Mouse (Mus musculus) heart, postnatal 4 days (tissue): Measurements from ENCODE around the gene Rasa3. TPM values are rescaled to one million over a fixed set of nuclear protein-coding genes. Genes with fewer than 3 reads are reported as not detected.

ENCODE experiments used
- DNase-seq: peaks from one replicate; pipeline ENCODE4 v3.0.0; 2021
- total RNA-seq, 2 experiments: library from RNA; stranded (reverse); gene quantifications; 2 replicates each; pipeline ENCODE4 v1.2.3; 2021

Rasa3 gene
- total RNA-seq: 10 to 100 TPM; 27.4 to 31.1 TPM

DNA sequence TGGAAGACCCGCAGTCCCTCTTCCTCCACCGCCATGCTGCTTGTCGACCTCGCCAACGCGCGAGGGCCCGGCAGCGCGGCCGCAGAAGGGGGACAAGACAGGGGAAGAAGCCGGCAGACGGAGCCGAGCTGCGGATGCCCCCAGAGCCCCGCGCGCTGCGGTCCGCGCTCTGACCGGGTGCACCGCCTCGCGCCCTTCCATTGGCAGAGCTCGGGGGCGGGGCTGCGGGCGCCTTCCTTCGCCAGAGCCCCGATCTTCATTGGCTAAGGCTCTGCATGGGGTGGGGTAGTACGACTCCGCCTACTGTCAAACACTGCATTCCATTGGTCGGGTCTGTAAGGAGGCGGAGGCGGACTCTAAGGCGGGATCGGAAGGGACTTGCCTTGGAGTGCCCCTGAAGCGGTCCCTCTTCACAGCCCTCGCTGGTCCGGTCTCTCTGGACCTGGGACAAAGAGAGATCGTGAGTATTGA lies at the start of gene Rasa3:
Gene Rasa3, minus strand, starts transcription at position 191 of the 471 bp plus-strand sequence.
- peak; percentile 96 for DNase-seq

DNA sequence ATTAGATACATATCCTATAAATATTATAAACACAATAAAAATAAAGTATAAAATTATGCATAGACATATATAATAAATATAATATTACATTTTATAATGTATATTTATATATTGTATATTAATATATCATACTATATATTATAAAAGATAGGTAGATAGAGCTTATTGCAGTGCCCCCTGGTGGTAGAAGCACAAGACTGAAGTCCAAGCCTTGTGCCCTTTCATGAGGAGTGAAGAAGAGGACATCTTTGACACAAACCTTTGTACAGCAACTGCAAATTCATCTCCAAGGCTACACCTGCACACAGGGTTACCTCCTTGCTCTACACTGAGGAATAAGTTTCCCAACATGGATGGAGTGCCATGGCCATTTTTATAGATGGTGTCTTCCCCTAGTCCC lies 48.3 kb upstream of the Rasa3 start:
- peak; percentile 68 for DNase-seq

DNA sequence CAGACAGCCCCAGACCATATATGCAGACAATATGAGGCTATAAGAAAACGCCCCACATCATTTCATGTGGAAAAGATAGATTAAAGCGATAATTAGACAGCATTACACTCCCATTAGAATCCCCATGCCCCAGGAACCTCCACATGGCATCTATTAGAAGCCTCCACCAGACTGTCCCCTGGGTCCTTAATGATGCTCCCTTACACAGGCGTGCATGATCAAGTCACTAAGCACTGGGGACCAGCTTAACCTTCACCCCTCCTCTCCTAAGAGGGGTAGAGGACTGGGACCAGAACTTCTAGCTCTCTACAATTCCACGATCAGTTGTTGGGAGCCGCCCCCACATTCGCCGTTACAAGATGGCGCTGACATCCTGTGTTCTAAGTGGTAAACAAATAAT lies 41.6 kb upstream of the Rasa3 start:
- DNase-seq: no peak

DNA sequence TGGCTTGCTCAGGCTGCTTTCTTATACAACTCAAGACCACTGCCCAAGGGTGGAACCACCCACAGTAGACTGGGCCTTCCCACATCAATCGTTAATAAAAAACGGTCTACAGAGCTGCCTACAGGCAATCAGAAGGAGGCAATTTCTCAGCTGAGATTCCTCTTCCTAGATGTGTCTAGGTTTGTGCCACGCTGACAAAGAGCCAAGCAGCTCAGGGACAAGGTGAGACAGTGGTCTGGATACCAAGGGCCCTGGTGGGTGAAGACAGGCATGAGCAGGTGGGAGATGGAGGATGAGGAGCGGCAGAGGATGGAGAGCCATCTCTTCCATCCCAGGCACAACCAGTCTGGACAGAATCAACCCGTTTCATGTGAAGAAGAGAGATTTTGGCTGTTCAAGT lies 31.1 kb upstream of the Rasa3 start:
- no peak for DNase-seq

DNA sequence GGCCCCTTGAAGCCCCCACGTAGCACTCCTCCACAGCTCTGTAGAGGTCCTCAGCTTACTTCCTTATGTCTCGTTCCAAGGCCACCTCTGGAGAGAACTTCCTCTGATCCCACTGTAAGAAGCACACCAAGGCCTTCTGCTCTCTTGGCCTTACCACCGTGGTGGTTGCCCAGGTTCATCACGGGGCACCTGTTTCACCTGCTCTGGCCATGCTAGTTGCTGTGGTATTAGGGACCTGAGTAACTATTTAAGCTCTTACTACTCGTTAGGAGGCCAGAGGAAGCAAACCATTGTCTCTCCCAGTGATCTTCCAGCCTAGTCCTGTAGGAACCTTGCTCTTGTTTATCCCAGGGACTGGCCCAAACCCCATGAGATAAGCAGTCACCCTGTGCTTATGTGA lies 29.5 kb upstream of the Rasa3 start:
- DNase-seq: no peak

DNA sequence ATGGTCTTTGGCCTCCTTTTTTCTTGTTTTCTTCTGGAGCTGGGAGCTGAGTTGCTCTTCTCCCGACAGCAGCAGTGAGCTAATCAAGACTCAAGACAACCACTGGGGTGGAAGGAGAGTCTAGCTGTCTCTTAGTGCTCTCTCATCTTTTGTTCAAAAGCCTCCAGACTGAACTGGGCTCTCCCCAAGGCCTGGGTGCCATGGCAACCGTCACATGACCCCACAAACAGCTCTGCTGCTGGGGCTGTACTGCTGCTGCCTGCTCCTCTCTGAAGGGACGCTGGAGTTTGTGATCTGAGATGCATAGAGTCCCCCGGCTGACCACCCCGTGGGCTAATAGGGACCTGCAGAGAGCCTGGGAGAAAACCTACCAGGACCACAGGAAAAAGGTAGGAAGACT lies 28.3 kb upstream of the Rasa3 start, which contains the start of gene Cfap97d2:
Gene Cfap97d2, plus strand, starts transcription at position 222 of the 400 bp plus-strand sequence.
- peak; percentile 60 for DNase-seq

DNA sequence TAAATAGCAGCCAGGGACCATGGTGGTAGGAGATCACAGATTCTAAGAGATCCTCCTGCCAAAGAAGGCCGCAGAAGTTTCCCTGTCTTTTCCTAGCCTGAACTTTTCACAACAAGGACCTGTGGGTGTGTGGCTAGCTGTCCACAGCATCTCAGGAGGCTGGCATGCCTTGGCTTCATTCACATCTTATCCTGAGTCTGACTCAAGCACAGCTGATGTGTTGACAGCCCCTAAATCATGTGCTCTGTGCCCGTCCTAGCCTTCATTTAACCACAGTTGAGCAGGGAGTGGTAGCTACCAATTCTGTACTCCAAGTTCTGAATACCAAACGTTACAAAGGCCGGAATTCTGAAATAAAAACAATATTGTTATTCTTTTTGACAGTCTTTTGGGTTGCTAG lies 26.9 kb upstream of the Rasa3 start:
- DNase-seq: no peak

DNA sequence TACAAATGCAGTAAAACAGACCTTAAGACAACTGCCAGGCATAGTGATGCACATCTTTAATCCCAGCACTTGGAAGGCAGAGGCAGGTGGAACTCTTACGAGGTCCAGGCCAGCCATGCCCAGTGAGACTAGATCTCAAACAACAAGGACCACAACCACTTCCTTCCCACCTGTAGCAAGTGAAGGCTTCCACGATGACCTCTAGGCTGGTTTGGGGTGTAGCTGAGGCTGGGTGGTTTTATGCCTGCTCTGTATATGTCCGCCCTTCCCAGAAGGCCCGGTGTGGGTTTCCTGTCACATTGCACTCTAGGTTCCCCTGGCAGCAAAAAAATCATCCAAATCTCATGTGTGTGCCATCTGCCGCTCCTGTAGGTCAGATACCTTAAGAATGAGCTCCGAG lies 26.4 kb upstream of the Rasa3 start:
- DNase-seq: no peak

DNA sequence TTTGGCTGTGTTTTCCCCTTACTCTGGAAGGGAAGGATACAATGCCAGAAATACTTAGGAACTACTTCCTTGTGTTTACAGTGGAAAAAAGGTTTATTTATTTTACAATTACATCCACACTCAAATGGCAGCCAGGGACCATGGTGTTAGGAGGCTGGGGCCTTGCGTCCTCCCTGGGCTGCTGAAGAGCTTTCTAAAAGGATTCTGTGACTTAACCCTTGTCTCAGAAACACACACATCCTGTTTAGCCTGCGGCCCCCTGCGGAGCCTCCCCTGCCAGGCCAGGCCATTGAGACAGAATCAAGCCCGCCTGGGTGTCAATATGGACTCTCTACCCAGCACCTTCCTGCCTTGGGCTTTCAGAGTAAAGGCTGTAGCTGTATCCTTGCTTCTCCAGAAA lies 25.4 kb upstream of the Rasa3 start:
- DNase-seq: no peak

DNA sequence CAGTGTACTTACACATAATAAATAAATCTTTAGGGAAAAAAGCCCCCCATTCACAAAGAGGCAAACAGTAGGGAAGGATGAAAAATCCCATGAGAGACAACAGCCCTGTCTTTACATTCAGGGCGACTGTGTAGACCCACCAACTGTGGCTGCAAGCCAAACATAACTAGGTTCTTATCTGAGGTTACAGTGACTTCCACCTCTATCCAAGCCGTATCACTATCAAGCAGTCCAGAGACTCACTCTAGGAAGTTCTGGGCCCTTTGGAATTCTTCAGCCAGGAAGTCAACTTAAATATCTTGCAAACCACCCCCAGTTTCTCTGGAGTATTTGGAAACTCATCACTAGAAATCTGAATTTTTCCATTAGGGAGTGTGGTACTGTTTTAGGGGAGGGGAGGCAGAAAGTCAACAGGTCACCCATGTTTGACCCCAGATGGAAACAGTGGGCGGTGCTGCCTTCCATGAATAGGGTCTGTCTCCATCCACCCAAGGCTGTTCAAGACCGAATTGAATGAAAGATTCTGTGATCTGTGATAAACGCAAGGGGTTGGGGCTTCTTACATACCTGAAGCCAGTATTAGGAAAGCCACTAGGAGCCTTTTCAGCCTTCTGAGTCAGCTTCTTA lies 22.0 kb upstream of the Rasa3 start:
- no peak for DNase-seq

DNA sequence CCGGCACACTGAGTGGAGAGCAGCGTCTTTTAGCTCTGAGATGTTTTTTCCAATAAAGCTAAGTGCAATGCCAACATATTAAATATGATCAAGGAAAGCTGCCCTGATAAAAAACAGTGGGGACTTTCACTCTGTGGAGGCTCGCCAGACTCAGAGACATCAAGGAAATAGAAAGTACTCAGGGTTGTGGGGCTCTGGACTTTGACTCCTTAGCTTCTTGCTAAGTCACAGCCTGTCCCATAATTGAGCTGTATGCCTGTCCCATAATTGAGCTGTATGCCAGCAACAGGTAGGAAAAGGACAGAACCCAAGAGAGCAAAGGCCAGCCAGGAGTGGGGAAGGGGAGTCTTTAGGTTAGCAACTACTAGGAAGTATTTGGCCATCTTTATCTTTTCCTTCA lies 20.9 kb upstream of the Rasa3 start:
- no peak for DNase-seq

DNA sequence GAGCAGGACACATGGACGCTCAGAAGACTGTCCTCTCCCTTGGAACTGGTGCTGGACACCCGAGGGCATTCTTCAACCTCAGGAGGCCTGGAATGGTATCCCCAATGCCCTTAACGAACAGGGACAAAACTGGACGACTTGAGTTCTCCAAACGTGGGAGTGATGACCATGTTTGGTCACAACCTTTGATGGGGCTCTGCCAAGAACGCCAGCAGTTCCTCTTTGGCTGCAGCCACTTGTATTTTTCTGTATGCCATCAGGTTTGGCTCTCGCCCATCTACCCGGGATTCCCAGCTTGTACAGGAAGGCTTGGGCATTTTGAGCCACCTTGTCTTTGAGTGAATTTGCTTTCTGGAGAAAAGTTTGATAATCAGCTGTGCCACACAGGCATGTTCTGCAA lies 20.3 kb upstream of the Rasa3 start:
- peak; percentile 63 for DNase-seq

DNA sequence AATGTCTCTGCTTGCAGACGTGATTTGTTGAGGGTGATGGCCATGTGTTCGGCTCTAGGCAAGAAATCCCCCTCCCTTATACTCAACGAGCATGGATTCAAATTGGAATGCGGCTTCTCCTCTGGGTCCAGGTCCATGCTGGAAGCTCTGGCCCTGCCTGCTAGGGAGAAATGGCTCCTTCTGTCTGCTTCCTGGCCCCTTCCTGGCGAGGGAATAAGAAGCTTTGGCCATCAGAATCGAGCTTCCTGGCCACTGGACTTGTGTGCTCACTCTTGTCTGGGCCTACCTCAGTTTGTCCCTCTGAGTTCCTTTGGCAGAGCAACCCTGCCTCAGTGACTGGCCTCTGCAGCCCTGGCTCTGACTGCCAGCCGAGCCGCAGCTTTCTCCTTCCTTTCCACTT lies 19.8 kb upstream of the Rasa3 start:
- DNase-seq: no peak

DNA sequence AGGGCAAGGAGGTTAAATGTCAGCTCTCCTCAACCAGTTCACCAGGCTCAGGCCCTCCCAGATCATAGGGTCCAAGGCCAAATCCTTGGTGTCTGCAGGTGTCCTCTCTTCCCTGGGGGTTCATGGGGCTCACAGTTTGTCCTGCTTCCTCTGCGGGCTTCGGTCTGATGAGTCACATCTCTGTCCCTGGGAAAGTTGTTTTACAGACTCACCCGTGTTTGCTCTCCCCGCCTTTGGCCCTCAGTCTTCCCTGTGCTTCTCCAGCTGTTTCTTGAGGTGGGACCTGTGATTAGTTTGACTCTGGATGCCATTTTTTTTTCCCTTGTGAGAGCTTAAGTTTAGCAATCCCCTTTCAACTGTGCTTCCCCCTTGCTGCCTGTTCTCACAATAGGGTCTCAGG lies 18.8 kb upstream of the Rasa3 start:
- no peak for DNase-seq

DNA sequence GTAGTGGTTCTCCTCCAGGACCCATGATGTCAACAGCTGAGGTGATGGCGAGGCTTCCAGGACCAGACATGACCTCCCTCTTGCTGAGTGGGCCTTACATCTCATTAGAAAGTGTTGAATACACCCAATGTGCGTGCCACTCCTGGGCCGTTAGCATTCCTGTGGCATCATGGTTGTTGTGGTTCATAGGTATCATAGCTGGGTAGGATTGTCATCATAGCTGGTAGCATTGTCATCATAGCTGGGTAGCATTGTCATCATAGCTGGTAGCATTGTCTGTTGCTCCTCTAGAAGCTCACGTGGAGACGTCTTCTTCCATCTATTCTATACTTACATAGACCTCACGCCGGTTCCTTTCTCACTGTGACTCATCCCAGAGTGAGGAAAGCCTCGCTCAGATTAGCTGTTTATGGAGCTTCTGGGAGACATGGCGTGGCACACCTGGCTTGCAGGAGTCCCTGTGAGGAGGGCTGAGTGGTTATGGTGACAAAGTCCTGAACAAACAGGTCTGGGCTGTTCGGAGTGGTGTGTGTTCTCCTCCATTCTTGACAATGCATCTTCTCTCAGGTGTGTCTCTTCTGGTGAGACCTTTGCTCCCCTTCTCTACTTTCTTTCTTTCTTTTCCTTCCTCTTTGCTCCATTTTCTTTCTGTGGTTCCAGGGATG lies 17.9 kb upstream of the Rasa3 start:
- no peak for DNase-seq

DNA sequence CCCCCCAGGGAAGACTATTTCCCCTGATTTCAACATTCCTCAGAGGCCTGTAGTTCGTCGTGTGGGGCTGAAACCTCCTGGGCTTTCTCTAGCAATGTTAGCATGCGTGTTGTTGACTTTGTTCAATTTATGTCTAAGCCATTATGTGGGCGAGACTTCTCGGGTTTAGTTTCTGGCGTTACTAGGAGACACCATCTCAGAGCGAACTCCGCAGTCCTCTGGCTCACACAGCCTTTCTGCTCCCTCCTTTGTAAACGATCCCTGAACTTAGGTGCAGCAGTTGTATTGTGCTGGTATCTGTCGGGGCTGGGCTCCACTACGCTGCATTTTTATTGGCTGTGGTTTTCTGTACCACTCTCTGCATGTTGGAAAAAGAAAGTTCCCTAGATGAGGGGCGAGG lies 17.3 kb upstream of the Rasa3 start:
- DNase-seq: no peak

DNA sequence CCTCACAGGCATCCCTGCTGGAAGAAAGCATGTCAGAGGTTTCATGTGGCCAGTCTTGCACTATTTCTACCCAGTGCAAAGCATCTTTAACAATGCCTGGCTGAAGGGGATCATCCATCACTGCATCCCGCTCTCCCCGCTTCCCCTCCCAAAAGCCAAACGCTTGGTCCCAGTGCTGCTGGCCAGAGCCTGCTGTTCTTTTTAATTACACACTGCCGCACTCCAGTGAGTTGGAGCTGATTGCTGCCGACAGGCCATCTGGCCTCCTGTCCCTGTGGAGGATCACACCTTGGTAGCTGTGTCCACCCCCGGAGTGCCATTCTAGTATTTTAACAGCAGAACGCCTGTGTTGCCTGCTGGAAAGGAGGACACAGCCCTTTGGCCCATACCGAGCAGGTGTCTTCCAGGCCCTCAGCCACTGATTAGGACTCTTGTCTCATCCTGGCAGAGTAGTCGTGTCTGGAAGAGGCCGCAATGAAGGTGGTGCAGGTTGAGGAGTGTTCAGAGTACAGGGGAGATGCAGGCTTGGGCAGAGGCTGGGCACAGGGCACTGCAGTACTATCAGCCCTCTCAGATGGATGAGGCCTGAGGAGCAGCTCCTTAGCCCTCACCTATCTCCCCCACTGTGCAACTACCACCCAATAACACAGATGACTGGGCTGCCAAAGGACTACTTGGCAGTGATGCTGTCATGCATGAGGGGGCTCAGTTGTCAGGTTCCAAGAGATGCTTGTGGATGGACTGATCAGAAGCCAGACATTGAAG lies 15.1 kb upstream of the Rasa3 start:
- DNase-seq: no peak

DNA sequence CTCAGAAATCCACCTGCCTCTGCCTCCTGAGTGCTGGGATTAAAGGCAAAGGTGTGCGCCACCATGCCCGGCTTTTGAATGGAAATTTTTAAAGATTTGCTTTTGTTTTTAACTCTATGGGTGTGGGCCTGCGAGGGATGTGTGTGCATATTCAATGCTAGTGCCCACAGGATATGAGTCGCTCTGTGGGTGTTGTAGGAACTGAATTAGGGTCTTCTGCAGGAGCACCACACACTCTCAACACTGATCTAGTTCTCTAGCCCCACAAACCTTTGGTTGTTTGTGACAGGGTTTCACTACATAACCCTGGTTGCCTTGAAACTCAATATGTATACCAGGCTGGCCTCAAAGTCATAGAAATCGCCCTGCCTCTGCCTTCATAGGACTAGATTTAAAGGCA lies 11.9 kb upstream of the Rasa3 start:
- DNase-seq: no peak

DNA sequence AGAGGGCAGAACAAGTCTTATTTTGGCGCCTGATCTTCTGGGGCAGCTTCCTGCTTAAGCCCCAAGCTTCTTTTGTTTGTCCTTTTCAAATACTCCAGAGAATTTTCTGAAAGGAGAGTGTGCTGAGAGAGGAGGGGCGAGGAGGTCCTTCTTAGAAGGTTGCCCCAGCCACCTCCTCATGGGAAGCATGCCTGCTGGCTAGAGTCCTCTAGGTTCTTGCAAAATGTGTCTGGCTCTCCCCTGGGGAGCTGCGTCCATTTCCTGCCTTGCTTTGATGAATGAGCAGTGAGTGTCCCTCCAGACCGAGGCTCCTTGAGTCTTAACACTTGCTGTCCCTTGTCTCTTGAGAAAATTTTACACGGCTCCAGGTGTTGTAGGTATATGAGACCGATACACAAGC lies 11.1 kb upstream of the Rasa3 start:
- DNase-seq: peak; percentile 45

DNA sequence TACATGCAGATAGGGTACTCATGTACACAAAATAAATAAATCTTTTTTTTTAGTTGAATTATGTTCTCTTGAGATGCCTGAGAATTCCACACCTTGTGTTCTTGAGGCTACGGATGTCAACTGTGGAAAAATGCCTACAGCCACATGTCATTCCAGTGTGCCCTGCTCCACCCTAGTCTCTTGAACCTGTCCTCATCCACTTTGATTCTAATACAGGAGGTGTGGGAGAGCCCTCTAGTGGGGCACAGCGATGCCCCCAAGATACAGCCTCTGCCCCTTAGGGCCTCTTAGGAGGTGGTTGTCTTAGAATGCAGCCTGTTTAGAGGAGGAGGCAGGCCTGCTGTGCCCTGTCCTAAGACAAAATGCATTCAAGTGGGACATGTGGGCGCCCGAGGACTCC lies 10.5 kb upstream of the Rasa3 start:
- no peak for DNase-seq

DNA sequence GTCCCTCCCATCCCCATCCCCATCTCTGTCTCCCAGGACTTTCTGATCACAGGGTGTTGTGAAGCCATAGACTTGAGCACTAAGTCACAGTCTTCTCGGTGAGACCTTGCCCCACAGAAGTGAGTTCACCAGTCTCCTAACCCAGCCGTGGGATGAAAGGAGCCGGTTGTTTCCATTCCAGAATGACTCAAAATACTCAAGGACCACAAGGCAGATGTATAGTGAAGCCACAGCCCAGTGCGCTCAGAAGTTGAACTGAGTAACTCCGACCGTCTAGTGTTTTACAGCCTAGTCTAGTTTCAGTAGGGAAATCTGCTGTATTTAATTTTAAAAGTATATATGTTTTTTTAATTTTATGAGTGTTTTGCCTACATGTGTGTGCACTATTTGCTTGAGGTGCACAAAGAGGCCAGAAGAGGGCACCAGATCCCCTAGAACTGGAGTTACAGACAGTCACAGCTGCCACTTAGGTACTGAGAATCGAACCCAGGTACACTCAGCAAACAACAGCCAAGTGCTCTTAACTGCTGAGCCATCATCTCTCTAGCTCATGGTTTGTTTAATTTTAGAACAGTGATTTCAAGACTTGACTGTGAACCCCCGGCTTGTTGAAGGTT lies 9.8 kb upstream of the Rasa3 start:
- DNase-seq: no peak

DNA sequence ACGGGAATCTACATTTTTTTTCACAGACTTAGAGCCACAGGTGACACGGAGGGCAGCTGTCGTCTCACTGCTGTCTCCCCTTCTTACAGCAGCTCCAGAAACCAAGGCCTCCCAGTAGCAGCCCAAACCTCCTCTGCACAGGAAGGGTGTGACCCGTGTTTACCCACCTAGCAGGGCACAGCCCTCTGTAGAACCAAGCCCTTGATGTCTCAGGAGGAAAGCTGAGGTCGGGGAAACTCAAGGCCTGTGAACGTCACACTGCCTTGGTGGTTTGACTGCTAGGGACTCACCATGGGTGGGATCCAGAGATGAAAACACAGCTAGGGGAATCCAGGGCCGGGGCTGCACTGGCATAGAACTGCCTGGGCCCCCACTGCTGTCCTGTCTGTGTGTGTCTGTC lies 9.0 kb upstream of the Rasa3 start:
- no peak for DNase-seq

DNA sequence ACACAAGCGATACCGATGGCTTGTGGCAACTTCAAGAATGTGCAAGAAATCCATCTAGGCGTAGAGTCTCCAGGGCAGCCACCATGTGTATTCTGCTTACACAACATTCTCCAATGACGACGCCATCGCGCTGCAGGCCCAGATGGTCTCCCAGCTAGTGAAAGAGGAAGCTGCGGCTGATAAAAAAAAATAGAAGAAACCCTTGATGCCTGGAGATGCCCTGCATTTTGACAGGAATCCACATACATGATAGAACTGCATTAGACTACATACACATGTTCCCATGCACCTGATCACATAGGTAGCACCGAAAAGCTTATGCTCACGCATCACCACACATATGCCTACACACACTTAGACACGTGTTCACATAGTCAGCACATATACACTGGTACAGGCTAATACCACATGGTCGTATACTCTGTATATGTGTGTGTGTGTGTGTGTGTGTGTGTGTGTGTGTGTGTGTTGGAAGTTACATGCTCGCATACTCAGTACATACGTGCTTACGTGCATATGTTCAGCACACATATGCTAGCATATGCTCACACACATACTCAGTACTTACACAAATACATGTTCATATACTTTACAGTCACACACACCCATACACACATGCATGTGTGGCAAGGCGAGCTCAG lies 8.4 kb upstream of the Rasa3 start:
- no peak for DNase-seq
